Mouse (Mus musculus) ES-Bruce4 (cell line): Measurements from ENCODE around the gene Pparg. TPM values are rescaled to one million over a fixed set of nuclear protein-coding genes. Genes with fewer than 3 reads are reported as not detected.

Experiments
- H3K27ac ChIP-seq: 2 replicates; pipeline ENCODE4 v1.5.1; 2012; ENCODE audit warnings: low read length, inconsistent platforms; ENCODE audit not compliant: insufficient read depth
- H3K27me3 ChIP-seq: 2 replicates; pipeline ENCODE4 v1.6.1; 2012; ENCODE audit warnings: mild to moderate bottlenecking, low read length, inconsistent platforms; ENCODE audit not compliant: control insufficient read depth, poor library complexity, insufficient read depth, severe bottlenecking
- H3K36me3 ChIP-seq: 2 replicates; pipeline ENCODE4 v1.6.1; 2012; ENCODE audit warnings: inconsistent platforms, mild to moderate bottlenecking, low read length, moderate library complexity; ENCODE audit not compliant: control insufficient read depth, poor library complexity, insufficient read depth, severe bottlenecking
- H3K4me1 ChIP-seq: one replicate; pipeline ENCODE4 v1.8.1; 2011; ENCODE audit warnings: low read length; ENCODE audit not compliant: control insufficient read depth, insufficient read depth
- H3K4me3 ChIP-seq: 2 replicates; pipeline ENCODE4 v1.5.1; 2011; ENCODE audit warnings: low read depth, mild to moderate bottlenecking, low read length
- H3K9ac ChIP-seq: 2 replicates; pipeline ENCODE4 v1.6.1; 2012; ENCODE audit warnings: low read depth, mild to moderate bottlenecking, inconsistent platforms; ENCODE audit not compliant: poor library complexity, severe bottlenecking
- H3K9me3 ChIP-seq: replicated peaks from 2 replicates; pipeline ENCODE4 v1.6.1; 2012; ENCODE audit warnings: mild to moderate bottlenecking, low read length, inconsistent platforms; ENCODE audit not compliant: control insufficient read depth, poor library complexity, insufficient read depth, severe bottlenecking
- CTCF ChIP-seq: IDR thresholded peaks from one replicate; pipeline ENCODE4 v1.8.1; 2011; ENCODE audit warnings: low read depth, low read length
- EP300 ChIP-seq: IDR thresholded peaks from 2 replicates; pipeline ENCODE4 v1.6.1; 2011; ENCODE audit warnings: low read depth, low read length; ENCODE audit not compliant: insufficient read depth
- POLR2A ChIP-seq: IDR thresholded peaks from one replicate; pipeline ENCODE4 v1.8.1; 2011; ENCODE audit warnings: low read length; ENCODE audit not compliant: insufficient read depth
- polyA plus RNA-seq: library from polyadenylated mRNA; stranded (reverse); fragments of >200 nt; gene quantifications from 2 replicates; pipeline ENCODE4 v1.2.4, GENCODE M21; 2011; ENCODE audit warnings: low read depth; ENCODE audit not compliant: missing spikeins, insufficient read depth, insufficient read length

Pparg gene
- polyA plus RNA-seq, 1 experiment: 1.1 TPM

DNA sequence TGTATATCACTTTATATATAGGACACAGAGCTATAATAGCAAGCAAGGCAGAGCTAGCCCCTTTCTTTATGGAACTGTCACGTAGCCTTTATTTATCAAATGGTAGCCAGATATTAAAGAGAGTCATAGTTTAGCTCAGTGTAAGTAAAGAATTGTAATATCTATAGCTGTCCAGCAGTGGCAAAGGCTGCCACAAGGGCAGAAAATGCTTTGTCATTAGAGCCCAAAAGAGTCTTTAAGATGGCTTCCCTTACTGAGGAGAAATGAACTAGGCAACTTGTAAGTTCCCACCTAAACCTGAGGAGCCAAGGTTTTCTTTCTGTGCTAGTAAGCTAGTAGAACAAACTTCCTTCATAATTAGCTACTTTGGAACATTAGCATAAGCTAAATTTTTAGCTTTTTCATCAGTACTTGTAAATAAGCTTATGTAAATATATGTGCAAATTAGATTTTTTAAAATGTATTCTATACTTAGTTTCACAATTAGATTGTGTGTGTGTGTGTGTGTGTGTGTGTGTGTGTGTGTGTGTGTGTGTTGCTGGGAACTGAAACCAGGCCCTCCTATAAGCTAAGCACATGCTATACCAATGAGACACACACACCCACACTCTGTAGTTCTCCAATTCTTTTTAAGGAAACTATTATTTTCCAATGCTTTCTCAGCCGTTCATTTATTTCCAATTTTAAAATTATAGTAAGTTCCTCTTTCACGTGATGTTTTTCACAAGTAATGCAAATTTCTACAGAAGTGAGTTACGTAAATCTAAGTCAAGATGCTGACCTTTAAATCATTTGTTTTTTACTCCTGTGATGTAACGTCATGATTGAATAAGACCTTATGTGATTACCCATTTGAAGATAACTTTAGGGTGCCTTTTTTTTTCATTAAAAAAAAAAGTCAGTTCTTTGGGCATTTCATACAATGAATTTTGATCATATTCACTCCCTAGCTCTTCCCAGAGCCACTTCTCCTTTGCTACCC, 14.4 kb downstream of the Pparg start:
- Histone ChIP-seq H3K36me3 (no peaks in the 10 kb centered on the region), H3K4me3 (no peak overlapping the region), H3K27me3 (no peaks in the 10 kb centered on the region), H3K27ac (no peak overlapping the region), H3K9ac (no peak overlapping the region), H3K9me3 (no peaks in the 10 kb centered on the region), H3K4me1 (no peaks in the 10 kb centered on the region)
- TF ChIP-seq EP300 (no peak), POLR2A (no peak), CTCF (no peak)

DNA sequence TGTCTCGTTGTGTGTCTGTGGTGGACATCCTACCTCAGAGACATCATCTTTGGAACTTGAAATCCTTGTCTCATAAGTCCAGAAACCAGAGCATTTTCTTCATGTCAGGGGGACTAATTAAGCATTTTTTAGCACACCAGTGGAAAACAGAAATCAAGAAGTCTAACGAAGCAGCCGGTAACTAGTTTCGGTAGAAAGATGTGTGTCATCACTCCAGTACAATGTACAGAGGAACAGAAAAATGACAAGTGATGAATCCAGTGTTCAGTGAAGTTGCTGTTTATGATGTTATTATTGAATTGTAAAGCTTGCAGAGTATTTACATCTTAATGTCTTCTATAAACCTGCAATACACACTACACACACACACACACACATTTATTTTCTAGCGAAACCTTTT, 19.8 kb downstream of the Pparg start:
- H3K4me3 ChIP-seq: no peak overlapping the region
- H3K36me3 ChIP-seq: no peaks in the 10 kb centered on the region
- no peak overlapping the region for H3K9ac ChIP-seq
- H3K27ac ChIP-seq: no peak overlapping the region
- no peak for TF ChIP-seq EP300
- no peak for TF ChIP-seq CTCF
- TF ChIP-seq POLR2A: no peak
- H3K4me1 ChIP-seq: no peaks in the 10 kb centered on the region
- H3K9me3 ChIP-seq: no peaks in the 10 kb centered on the region
- H3K27me3 ChIP-seq: no peaks in the 10 kb centered on the region

DNA sequence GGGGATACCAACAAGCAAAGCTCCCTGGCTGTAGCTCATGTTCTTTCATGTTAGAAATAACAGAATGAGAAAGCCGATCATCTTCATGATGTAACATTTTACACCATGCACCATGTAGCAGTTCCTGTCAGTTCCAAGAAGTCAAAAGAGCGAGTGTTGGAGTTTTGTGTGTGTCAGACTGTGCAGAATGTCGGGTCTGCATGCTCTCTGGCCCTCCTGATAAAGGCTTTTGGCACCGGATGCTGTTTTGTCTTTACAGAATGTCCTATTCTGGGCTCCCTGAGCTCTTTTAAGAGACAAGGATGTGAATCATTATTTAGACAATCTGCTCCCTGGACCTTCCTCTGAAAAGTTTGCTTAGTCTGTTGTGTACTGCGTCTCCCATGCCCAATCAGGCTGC, 22.0 kb downstream of the Pparg start:
- Histone ChIP-seq H3K36me3 (no peaks in the 10 kb centered on the region), H3K9me3 (no peaks in the 10 kb centered on the region), H3K27ac (no peak overlapping the region), H3K9ac (no peak overlapping the region), H3K4me3 (no peak overlapping the region), H3K4me1 (no peaks in the 10 kb centered on the region), H3K27me3 (no peaks in the 10 kb centered on the region)
- TF ChIP-seq EP300: no peak
- no peak for TF ChIP-seq POLR2A
- TF ChIP-seq CTCF: no peak

DNA sequence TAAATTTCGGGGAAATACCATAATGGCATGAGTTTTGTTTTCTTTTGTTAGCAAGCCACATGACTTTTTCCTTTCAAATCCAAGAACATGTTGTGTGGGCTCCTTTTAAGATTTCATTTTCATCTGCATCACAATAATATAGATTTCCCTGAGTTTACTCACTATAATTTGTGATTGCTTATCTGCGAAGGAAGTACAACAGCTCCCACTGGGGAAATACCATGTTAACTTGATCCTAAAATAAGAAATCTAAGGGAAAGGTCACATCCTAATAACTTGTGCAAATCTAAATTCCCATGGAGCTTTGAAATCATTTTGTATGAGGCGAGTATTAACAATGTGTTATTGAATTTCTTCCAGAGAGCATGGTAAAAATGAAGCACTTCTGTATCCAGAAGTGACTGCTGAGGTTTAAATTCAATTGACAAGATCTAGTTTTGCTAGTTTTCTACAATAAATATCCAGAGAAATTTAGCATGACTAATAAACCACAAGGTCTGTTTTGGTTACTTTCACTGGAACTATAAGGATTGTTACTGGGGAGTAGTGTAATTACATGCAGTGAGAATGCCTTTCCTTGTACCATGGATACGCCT, 29.3 kb downstream of the Pparg start:
- Histone ChIP-seq H3K4me1 (no peaks in the 10 kb centered on the region), H3K27ac (no peak overlapping the region), H3K9me3 (no peaks in the 10 kb centered on the region), H3K9ac (no peak overlapping the region), H3K36me3 (no peaks in the 10 kb centered on the region), H3K4me3 (no peak overlapping the region), H3K27me3 (no peaks in the 10 kb centered on the region; the same call in 1 of the 2 replicates)
- TF ChIP-seq EP300 (no peak), CTCF (no peak), POLR2A (no peak)

GRCm38 (mm10) chr6:115396911-115397310, 36.2 kb downstream of the Pparg start:
- Histone ChIP-seq H3K36me3 (no peaks in the 10 kb centered on the region), H3K4me3 (no peak overlapping the region), H3K4me1 (no peaks in the 10 kb centered on the region), H3K9ac (no peak overlapping the region), H3K9me3 (no peaks in the 10 kb centered on the region), H3K27me3 (no peaks in the 10 kb centered on the region; the same call in 1 of the 2 replicates), H3K27ac (no peak overlapping the region)
- TF ChIP-seq CTCF: no peak
- no peak for TF ChIP-seq EP300
- TF ChIP-seq POLR2A: no peak

GRCm38 (mm10) chr6:115404354-115404753, 43.6 kb downstream of the Pparg start:
- TF ChIP-seq POLR2A: no peak
- no peak for TF ChIP-seq EP300
- no peak for TF ChIP-seq CTCF

More at GRCm38 (mm10) chr6:115404354-115404753, 43.6 kb downstream of the Pparg start:
- no peaks in the 10 kb centered on the region for H3K9me3 ChIP-seq
- H3K27me3 ChIP-seq: no peaks in the 10 kb centered on the region
- no peak overlapping the region for H3K27ac ChIP-seq
- H3K4me3 ChIP-seq: no peak overlapping the region
- H3K9ac ChIP-seq: no peak overlapping the region
- H3K4me1 ChIP-seq: no peaks in the 10 kb centered on the region
- no peaks in the 10 kb centered on the region for H3K36me3 ChIP-seq
